In the genomic region with DNA sequence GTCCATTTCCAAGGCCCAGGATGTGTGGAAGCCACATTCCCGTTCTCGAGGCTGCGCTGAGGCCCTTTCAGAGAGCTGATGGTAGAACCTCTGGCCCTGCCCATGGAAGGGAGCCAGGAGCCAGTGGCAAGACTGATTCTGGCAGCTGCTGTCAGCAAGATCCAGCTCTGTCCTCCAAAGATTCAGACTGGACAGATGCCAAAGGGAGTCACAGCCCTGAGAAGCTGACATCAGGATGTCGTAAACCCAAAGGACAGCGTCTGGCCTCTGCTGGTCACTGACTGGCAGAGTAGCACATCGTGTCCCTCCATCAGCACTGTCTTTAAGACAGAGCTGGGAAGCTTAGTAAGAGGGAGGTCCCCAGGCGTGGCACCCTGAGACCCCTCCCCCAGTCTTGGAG, we compare ENCODE assay signal across 10 mouse cellular contexts. TPM values are rescaled to one million over a fixed set of nuclear protein-coding genes. Genes with fewer than 3 reads are reported as not detected.
DNase-seq lines count a peak whose midpoint lies in the region; ATAC-seq and TF ChIP-seq lines count a peak whose summit lies in the region.
"Had no signal": no experiment of that assay in that cellular context is flagged by ENCODE, and none has a peak within 500 bp of the region (broad histone marks: within the 10 kb centered on the region; RNA-seq: fewer than 3 reads in every experiment).

No protein-coding gene starts in this region.

- H3K27me3 ChIP-seq in kidney, embryonic 16.5 days (ENCODE audit: insufficient read depth, low read length) = peaks cover 10% of the 10 kb centered on the region; the same call in 1 of the 2 replicates
- no peaks in the 10 kb centered on the region for H3K27me3 ChIP-seq in myocyte (ENCODE audit: control insufficient read depth, insufficient read depth, insufficient read length)
- peaks cover 48% of the 10 kb centered on the region for H3K27me3 ChIP-seq in forebrain, embryonic 10.5 days (ENCODE audit: poor library complexity, severe bottlenecking)

- 39% methylated on average over 7 of the region's 7 CpGs for WGBS in kidney, embryonic 16.5 days
- WGBS in forebrain, embryonic 10.5 days = 75% methylated on average over 7 of the region's 7 CpGs

- no peak overlapping the region for H3K4me2 ChIP-seq in kidney, embryonic 16.5 days (replicated peaks; ENCODE audit: low read depth, low read length)
- H3K4me2 ChIP-seq in myocyte (ENCODE audit: low read depth) = peak overlapping the region; percentile 85

- no peak overlapping the region for H3K4me3 ChIP-seq in gastrocnemius, adult 2 months
- no peak overlapping the region for H3K4me3 ChIP-seq in kidney, embryonic 16.5 days (ENCODE audit: low read length)
- peak overlapping the region; percentile 85 for H3K4me3 ChIP-seq in myocyte
- no peak overlapping the region for H3K4me3 ChIP-seq in forebrain, embryonic 10.5 days

- TF ChIP-seq POLR2A in myocyte (IDR thresholded peaks at IDR 0.05; ENCODE audit: insufficient read length, low read depth) = peak; percentile 41

- H3ac ChIP-seq in myocyte (ENCODE audit: control insufficient read depth, insufficient read length) = no peak overlapping the region

- peaks cover 19% of the 10 kb centered on the region for H3K79me2 ChIP-seq in myocyte (ENCODE audit: control insufficient read depth, insufficient read depth)

- no peaks in the 10 kb centered on the region for H3K36me3 ChIP-seq in kidney, embryonic 16.5 days (ENCODE audit: insufficient read depth, low read length)
- H3K36me3 ChIP-seq in myocyte (ENCODE audit: control insufficient read depth, insufficient read depth) = no peaks in the 10 kb centered on the region
- H3K36me3 ChIP-seq in forebrain, embryonic 10.5 days (replicated peaks) = no peaks in the 10 kb centered on the region

- intact Hi-C loops in heart, postnatal 25 days (cut with DNase I) = loop anchor here (2.0 kb wide), 1 partner anchor 22 kb away; no protein-coding TSS in a partner anchor
- intact Hi-C loops in gastrocnemius, adult 2 months (cut with DNase I) = no loop called here

- no peak for ATAC-seq in kidney, embryonic 16.5 days (ENCODE audit: low FRiP score, low TSS enrichment)

- no peak overlapping the region for H3K9ac ChIP-seq in kidney, embryonic 16.5 days (replicated peaks; ENCODE audit: low read length)

- peak overlapping the region; percentile 88 for H3K27ac ChIP-seq in gastrocnemius, adult 2 months
- H3K27ac ChIP-seq in kidney, embryonic 16.5 days (ENCODE audit: low read length) = peak overlapping the region; percentile 43; the same call in 1 of the 2 replicates
- H3K27ac ChIP-seq in forebrain, embryonic 10.5 days = no peak overlapping the region; the same call in 1 of the 2 replicates
- H3K27ac ChIP-seq: macrophage had no signal

- no peak for TF ChIP-seq CTCF in gastrocnemius, adult 2 months (IDR thresholded peaks at IDR 0.05)

- H3K9me3 ChIP-seq in kidney, embryonic 16.5 days (ENCODE audit: low read length) = no peaks in the 10 kb centered on the region
- no peaks in the 10 kb centered on the region for H3K9me3 ChIP-seq in forebrain, embryonic 10.5 days

- peak; percentile 69 to 74 for DNase-seq in heart, adult 18-20 months
- no peak for DNase-seq in heart, postnatal 25 days (ENCODE audit: low spot score)
- peak; percentile 86 for DNase-seq in gastrocnemius, adult 2 months
- DNase-seq in spleen, adult 18-20 months = no peak
- no peak for DNase-seq in forebrain, embryonic 10.5 days (ENCODE audit: extremely low spot score, low spot score)
- no peak for DNase-seq in cerebellum, postnatal 10 days
- DNase-seq: right cerebral cortex, postnatal 25 days had no signal

- peaks cover 42% of the 10 kb centered on the region for H3K4me1 ChIP-seq in kidney, embryonic 16.5 days (ENCODE audit: insufficient read depth, low read length)
- peaks cover 52% of the 10 kb centered on the region for H3K4me1 ChIP-seq in forebrain, embryonic 10.5 days

TF ChIP-seq in myocyte, 11 proteins besides CTCF, POLR2A, EP300 and RAD21:
- TF ChIP-seq CEBPB (IDR thresholded peaks at IDR 0.05; ENCODE audit: insufficient read depth, poor library complexity, severe bottlenecking) = no peak
- peak; percentile 93 to 95 (median 94) for TF ChIP-seq MYOD1 (IDR thresholded peaks at IDR 0.05; ENCODE audit: control insufficient read depth in 1 of 3, insufficient read length in 2 of 3, low read depth in 2 of 3)
- TF ChIP-seq REST (IDR thresholded peaks at IDR 0.05; ENCODE audit: insufficient read depth, insufficient read length) = no peak
- TF ChIP-seq MAX (IDR thresholded peaks at IDR 0.05; ENCODE audit: low read depth) = no peak
- TF ChIP-seq USF1 (IDR thresholded peaks at IDR 0.05; ENCODE audit: low read depth) = no peak
- peak; percentile 41 for TF ChIP-seq TCF3 (IDR thresholded peaks at IDR 0.05; ENCODE audit: insufficient read length, low read depth)
- no peak for TF ChIP-seq E2F4 (IDR thresholded peaks at IDR 0.05; ENCODE audit: insufficient read depth)
- TF ChIP-seq SRF (IDR thresholded peaks at IDR 0.05; ENCODE audit: control insufficient read depth, insufficient read length, low read depth) = no peak
- TF ChIP-seq MYOG (IDR thresholded peaks at IDR 0.05; ENCODE audit: control insufficient read depth in 1 of 3, insufficient read depth in 1 of 3, insufficient read length in 2 of 3, low read depth in 2 of 3) = peak; percentile 11 to 83 (median 23)
- TF ChIP-seq TCF12 (IDR thresholded peaks at IDR 0.05; ENCODE audit: insufficient read depth, poor library complexity, severe bottlenecking) = peak; percentile 23
- peak; percentile 17 for TF ChIP-seq POLR2AphosphoS2 (IDR thresholded peaks at IDR 0.05; ENCODE audit: insufficient read length, low read depth)

RNA-seq across cellular contexts. Expression of gene Lama5, which starts 2.9 kb away (rescaled TPM):
- total RNA-seq in heart, adult 18-20 months (2021) = 10 to 100 TPM; 72.2 to 78.5 TPM
- total RNA-seq in heart, postnatal 25 days (2021) = 10 to 100 TPM; 50.3 to 58.2 TPM
- 10 to 100 TPM; 10.5 to 14.8 TPM for total RNA-seq in gastrocnemius, adult 2 months (2021)
- polyA plus RNA-seq in kidney, embryonic 16.5 days (2015; fragmentation: Nextera tagmentation; extraction: Ambion mirVana) = 53.1 and 57.4 TPM in 2 replicates
- polyA plus RNA-seq in myocyte (2012; fragmentation: generic; extraction: Trizol) = 80.8 TPM
- polyA plus RNA-seq in forebrain, embryonic 10.5 days (2016; fragmentation: Nextera tagmentation; extraction: Ambion mirVana) = 10.7 and 11.2 TPM in 2 replicates
- polyA plus RNA-seq: macrophage had no signal

RNA-seq across cellular contexts. Expression of gene Rps21, which starts 28.6 kb away (rescaled TPM):
- total RNA-seq in heart, adult 18-20 months (2021) = 100 to 1,000 TPM; 561 to 600 TPM
- total RNA-seq in heart, postnatal 25 days (2021) = 100 to 1,000 TPM; 471 to 515 TPM
- total RNA-seq in gastrocnemius, adult 2 months (2021) = 100 to 1,000 TPM; 359 to 473 TPM
- 435 and 485 TPM in 2 replicates for polyA plus RNA-seq in kidney, embryonic 16.5 days (2015; fragmentation: Nextera tagmentation; extraction: Ambion mirVana)
- polyA plus RNA-seq in myocyte (2012; fragmentation: generic; extraction: Trizol) = 3,913 TPM
- polyA plus RNA-seq in forebrain, embryonic 10.5 days (2016; fragmentation: Nextera tagmentation; extraction: Ambion mirVana) = 560 and 577 TPM in 2 replicates

RNA-seq across cellular contexts. Expression of gene Cables2, which starts 44.7 kb away (rescaled TPM):
- 10 to 100 TPM; 10.9 TPM for total RNA-seq in heart, adult 18-20 months (2021)
- total RNA-seq in heart, postnatal 25 days (2021) = 10 to 100 TPM; 13.0 to 13.8 TPM
- total RNA-seq in gastrocnemius, adult 2 months (2021) = 1 to 10 TPM; 9.3 to 9.8 TPM
- polyA plus RNA-seq in kidney, embryonic 16.5 days (2015; fragmentation: Nextera tagmentation; extraction: Ambion mirVana) = 6.7 and 11.2 TPM in 2 replicates
- polyA plus RNA-seq in myocyte (2012; fragmentation: generic; extraction: Trizol) = 6.8 TPM
- polyA plus RNA-seq in forebrain, embryonic 10.5 days (2016; fragmentation: Nextera tagmentation; extraction: Ambion mirVana) = 9.2 and 12.0 TPM in 2 replicates

RNA-seq across cellular contexts. Expression of gene Adrm1, which starts 57.3 kb away (rescaled TPM):
- 10 to 100 TPM; 84.0 to 86.8 TPM for total RNA-seq in heart, adult 18-20 months (2021)
- total RNA-seq in heart, postnatal 25 days (2021) = 10 to 100 TPM; 73.1 to 83.5 TPM
- 100 to 1,000 TPM in 1 of 2 experiments, 10 to 100 TPM in 1; 99.5 to 121 TPM for total RNA-seq in gastrocnemius, adult 2 months (2021)
- polyA plus RNA-seq in kidney, embryonic 16.5 days (2015; fragmentation: Nextera tagmentation; extraction: Ambion mirVana) = 200 and 208 TPM in 2 replicates
- 188 TPM for polyA plus RNA-seq in myocyte (2012; fragmentation: generic; extraction: Trizol)
- polyA plus RNA-seq in forebrain, embryonic 10.5 days (2016; fragmentation: Nextera tagmentation; extraction: Ambion mirVana) = 271 and 281 TPM in 2 replicates

Comparison
In these comparisons a context has a peak if more than half of its experiments do, and no peak if none do; other contexts are left out.
1. DNase-seq: peak in heart, adult 18-20 months (2 of 2) and gastrocnemius, adult 2 months (single experiment); none in heart, postnatal 25 days (single experiment), spleen, adult 18-20 months (0 of 2), forebrain, embryonic 10.5 days (single experiment) and cerebellum, postnatal 10 days (0 of 2).